Mouse (Mus musculus) myocyte (in vitro differentiated cells): ENCODE results near the gene Olfr455. TPM values are rescaled to one million over a fixed set of nuclear protein-coding genes. Genes with fewer than 3 reads are reported as not detected.

Experiments
- H3K27me3 ChIP-seq: one replicate; pipeline ENCODE4 v1.6.1; 2011; ENCODE audit not compliant: control insufficient read depth, insufficient read depth, insufficient read length
- H3K36me3 ChIP-seq: one replicate; pipeline ENCODE4 v1.6.1; 2011; ENCODE audit not compliant: control insufficient read depth, insufficient read depth
- H3K4me2 ChIP-seq: one replicate; pipeline ENCODE4 v1.6.1; 2011; ENCODE audit warnings: low read depth, control low read depth
- H3K4me3 ChIP-seq: one replicate; pipeline ENCODE4 v1.5.1; 2011; ENCODE audit warnings: mild to moderate bottlenecking, control low read depth, moderate library complexity
- H3K79me2 ChIP-seq: one replicate; pipeline ENCODE4 v1.6.1; 2011; ENCODE audit not compliant: control insufficient read depth, insufficient read depth
- H3ac ChIP-seq: one replicate; pipeline ENCODE4 v1.6.1; 2011; ENCODE audit not compliant: control insufficient read depth, insufficient read length
- CEBPB ChIP-seq: IDR thresholded peaks from 2 replicates; pipeline ENCODE4 v1.6.1; 2011; ENCODE audit warnings: mild to moderate bottlenecking, moderate library complexity; ENCODE audit not compliant: poor library complexity, insufficient read depth, severe bottlenecking
- E2F4 ChIP-seq: IDR thresholded peaks from one replicate; pipeline ENCODE4 v1.6.1; 2011; ENCODE audit warnings: mild to moderate bottlenecking, control low read depth, moderate library complexity; ENCODE audit not compliant: insufficient read depth
- MAX ChIP-seq: IDR thresholded peaks from one replicate; pipeline ENCODE4 v1.6.1; 2011; ENCODE audit warnings: low read depth, mild to moderate bottlenecking, control low read depth
- MYOD1 ChIP-seq, 3 experiments: IDR thresholded peaks; one replicate each; pipeline ENCODE4 v1.6.1; 2011; ENCODE audit warnings: control low read depth in 2 of 3, low read depth in 2 of 3, mild to moderate bottlenecking in 2 of 3, moderate library complexity in 1 of 3; ENCODE audit not compliant: insufficient read length in 2 of 3, control insufficient read depth in 1 of 3
- MYOG ChIP-seq, 3 experiments: IDR thresholded peaks; one replicate each; pipeline ENCODE4 v1.6.1; 2011; ENCODE audit warnings: control low read depth in 2 of 3, low read depth in 2 of 3, mild to moderate bottlenecking in 2 of 3; ENCODE audit not compliant: insufficient read length in 2 of 3, control insufficient read depth in 1 of 3, insufficient read depth in 1 of 3
- POLR2A ChIP-seq: IDR thresholded peaks from one replicate; pipeline ENCODE4 v1.6.1; 2011; ENCODE audit warnings: low read depth, mild to moderate bottlenecking, control low read depth, moderate library complexity; ENCODE audit not compliant: insufficient read length
- POLR2AphosphoS2 ChIP-seq: IDR thresholded peaks from one replicate; pipeline ENCODE4 v1.6.1; 2011; ENCODE audit warnings: low read depth, control low read depth; ENCODE audit not compliant: insufficient read length
- REST ChIP-seq: IDR thresholded peaks from one replicate; pipeline ENCODE4 v1.6.1; 2011; ENCODE audit warnings: mild to moderate bottlenecking, control low read depth, moderate library complexity; ENCODE audit not compliant: insufficient read depth, insufficient read length
- SRF ChIP-seq: IDR thresholded peaks from one replicate; pipeline ENCODE4 v1.6.1; 2011; ENCODE audit warnings: low read depth; ENCODE audit not compliant: control insufficient read depth, insufficient read length
- TCF12 ChIP-seq: IDR thresholded peaks from one replicate; pipeline ENCODE4 v1.6.1; 2011; ENCODE audit warnings: mild to moderate bottlenecking, control low read depth; ENCODE audit not compliant: poor library complexity, insufficient read depth, severe bottlenecking
- TCF3 ChIP-seq: IDR thresholded peaks from one replicate; pipeline ENCODE4 v1.6.1; 2011; ENCODE audit warnings: low read depth, control low read depth; ENCODE audit not compliant: insufficient read length
- USF1 ChIP-seq: IDR thresholded peaks from one replicate; pipeline ENCODE4 v1.6.1; 2011; ENCODE audit warnings: low read depth, mild to moderate bottlenecking, control low read depth, moderate library complexity
- polyA plus RNA-seq: library from polyadenylated mRNA; unstranded; fragments of >200 nt; fragmentation: generic; extraction: Trizol; gene quantifications from one replicate; pipeline ENCODE4 v1.2.1, GENCODE M21; 2012; ENCODE audit warnings: missing spikeins

The Olfr455 gene
- not detected for polyA plus RNA-seq

DNA sequence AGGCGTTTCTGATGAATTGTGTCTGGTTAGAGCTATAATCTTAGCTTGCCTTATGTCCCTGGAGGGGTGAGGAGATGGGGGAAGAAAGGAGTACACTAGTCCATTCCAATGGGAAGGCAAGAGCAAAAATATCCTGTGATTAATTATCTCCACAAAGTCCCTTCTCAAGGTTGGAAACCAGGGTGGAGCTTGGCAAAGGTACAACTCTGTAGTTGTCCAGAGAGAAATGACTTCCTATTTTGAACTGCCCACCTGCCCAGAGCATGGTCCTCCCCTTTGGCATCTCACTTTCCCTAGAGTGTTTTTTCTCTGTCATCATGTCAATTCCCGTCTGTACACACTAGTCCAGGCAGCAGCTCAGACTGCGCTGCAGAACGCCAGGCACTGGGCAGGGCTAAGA, at the start of gene Olfr455:
Olfr455 (minus strand) TSS at position 127 of the 400 bp plus-strand sequence.
- Histone ChIP-seq H3K4me2 (no peak within 1 kb of the TSS), H3K27me3 (no peaks in the 10 kb centered on the region), H3K79me2 (no peaks in the 10 kb centered on the region), H3K36me3 (no peaks in the 10 kb centered on the region), H3K4me3 (no peak within 1 kb of the TSS), H3ac (no peak within 1 kb of the TSS)
- TF ChIP-seq TCF3 (no peak), REST (no peak), POLR2AphosphoS2 (no peak), CEBPB (no peak), MYOD1 (IDR thresholded peaks at IDR 0.05; ENCODE audit: control insufficient read depth in 1 of 3, insufficient read length in 2 of 3, low read depth in 2 of 3) (no peak), TCF12 (no peak), USF1 (no peak), MYOG (IDR thresholded peaks at IDR 0.05; ENCODE audit: control insufficient read depth in 1 of 3, insufficient read depth in 1 of 3, insufficient read length in 2 of 3, low read depth in 2 of 3) (no peak), SRF (no peak), POLR2A (no peak), MAX (no peak), E2F4 (no peak)

DNA sequence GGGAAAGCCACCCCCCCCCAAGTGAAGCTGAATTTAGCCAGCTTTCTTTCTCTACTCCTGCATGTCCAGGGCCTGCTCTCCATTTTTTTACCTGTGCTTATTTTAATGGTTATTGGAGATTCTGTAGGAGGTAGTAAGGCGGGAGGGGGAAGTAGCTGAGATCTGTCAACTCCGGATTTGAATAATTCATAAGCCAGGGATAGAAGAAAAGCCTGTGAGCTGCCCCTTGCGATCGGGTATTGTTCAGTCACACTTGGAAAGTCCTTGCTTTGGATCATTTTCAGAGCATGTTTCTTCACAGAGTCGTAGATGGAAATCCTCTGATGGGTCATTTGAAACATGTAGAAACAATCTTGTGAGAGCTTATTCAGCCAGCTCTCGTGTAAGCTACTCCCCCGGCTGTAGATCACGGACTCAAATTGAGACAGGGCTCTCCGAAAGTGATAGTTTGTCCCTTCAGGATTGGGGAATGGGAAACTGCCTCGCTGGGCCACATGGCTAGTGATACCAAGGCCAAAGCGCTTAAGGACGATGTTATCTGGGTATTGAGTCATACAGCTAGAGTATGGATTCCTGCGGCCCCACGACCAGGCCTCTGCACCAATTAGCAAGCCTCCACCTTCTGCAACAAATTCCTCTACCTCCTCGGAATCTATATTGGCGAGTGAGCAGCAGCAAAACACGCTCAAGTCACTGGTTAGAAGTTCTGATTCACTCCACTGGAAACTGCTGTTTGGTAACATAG, 45.9 kb upstream of the Olfr455 start:
- no peak overlapping the region for H3K4me3 ChIP-seq
- H3K4me2 ChIP-seq, result no peak overlapping the region
- no peaks in the 10 kb centered on the region for H3K27me3 ChIP-seq
- H3K79me2 ChIP-seq, result no peaks in the 10 kb centered on the region
- H3ac ChIP-seq, result no peak overlapping the region
- TF ChIP-seq TCF12, result no peak
- TF ChIP-seq REST, result no peak
- no peak for TF ChIP-seq TCF3
- TF ChIP-seq E2F4, result no peak
- no peak for TF ChIP-seq SRF
- TF ChIP-seq POLR2A, result no peak
- no peak for TF ChIP-seq POLR2AphosphoS2
- no peak for TF ChIP-seq CEBPB
- TF ChIP-seq MAX, result no peak
- TF ChIP-seq MYOG (IDR thresholded peaks at IDR 0.05; ENCODE audit: control insufficient read depth in 1 of 3, insufficient read depth in 1 of 3, insufficient read length in 2 of 3, low read depth in 2 of 3), result no peak
- no peak for TF ChIP-seq USF1
- no peak for TF ChIP-seq MYOD1 (IDR thresholded peaks at IDR 0.05; ENCODE audit: control insufficient read depth in 1 of 3, insufficient read length in 2 of 3, low read depth in 2 of 3)
- no peaks in the 10 kb centered on the region for H3K36me3 ChIP-seq

DNA sequence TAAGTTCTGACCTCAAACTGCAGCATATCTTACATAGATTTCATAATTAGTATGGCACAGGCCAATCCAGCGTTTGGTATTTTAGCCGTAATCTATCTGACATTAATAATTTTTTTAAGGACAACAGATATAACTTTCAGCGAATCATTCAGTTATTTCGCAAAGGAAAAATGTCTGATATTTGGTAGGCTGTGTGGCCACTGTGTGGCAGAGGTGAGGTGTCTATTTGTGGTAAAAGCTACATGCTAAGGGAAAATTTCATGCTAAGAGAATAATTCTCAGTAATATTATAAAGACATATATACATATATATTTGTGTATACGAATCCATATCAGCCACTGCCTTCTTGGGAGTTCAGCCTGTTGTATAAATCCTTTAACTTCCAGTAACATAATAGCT, 39.2 kb upstream of the Olfr455 start:
- Histone ChIP-seq H3K4me2 (no peak overlapping the region), H3K79me2 (no peaks in the 10 kb centered on the region), H3K27me3 (no peaks in the 10 kb centered on the region), H3ac (no peak overlapping the region), H3K4me3 (no peak overlapping the region), H3K36me3 (no peaks in the 10 kb centered on the region)
- no peak for TF ChIP-seq TCF12
- TF ChIP-seq USF1, result no peak
- no peak for TF ChIP-seq MYOG (IDR thresholded peaks at IDR 0.05; ENCODE audit: control insufficient read depth in 1 of 3, insufficient read depth in 1 of 3, insufficient read length in 2 of 3, low read depth in 2 of 3)
- TF ChIP-seq MYOD1 (IDR thresholded peaks at IDR 0.05; ENCODE audit: control insufficient read depth in 1 of 3, insufficient read length in 2 of 3, low read depth in 2 of 3), result no peak
- no peak for TF ChIP-seq SRF
- no peak for TF ChIP-seq E2F4
- no peak for TF ChIP-seq TCF3
- no peak for TF ChIP-seq POLR2AphosphoS2
- TF ChIP-seq CEBPB, result no peak
- no peak for TF ChIP-seq POLR2A
- no peak for TF ChIP-seq REST
- no peak for TF ChIP-seq MAX

DNA sequence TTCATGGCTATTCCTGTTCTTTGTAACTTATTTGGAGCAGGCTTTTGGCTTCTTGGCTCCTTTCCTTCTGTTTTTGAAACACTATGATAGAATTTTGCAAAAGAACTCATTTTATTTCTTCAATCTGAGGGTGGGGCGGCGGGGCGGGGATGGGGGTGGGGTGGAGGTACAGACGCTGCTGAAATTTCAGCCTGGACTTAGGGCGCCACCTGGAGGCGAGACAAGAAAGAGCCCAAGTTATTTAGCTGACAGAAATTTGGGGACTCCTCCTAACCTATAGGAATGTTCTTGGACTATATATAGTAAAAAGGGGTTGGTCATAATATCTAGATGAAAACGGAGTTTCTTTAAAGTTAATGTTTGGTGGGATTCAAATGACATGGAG, 36.1 kb upstream of the Olfr455 start:
- H3K79me2 ChIP-seq, result no peaks in the 10 kb centered on the region
- H3K4me3 ChIP-seq, result no peak overlapping the region
- TF ChIP-seq REST, result no peak
- no peak for TF ChIP-seq E2F4
- no peak overlapping the region for H3ac ChIP-seq
- no peaks in the 10 kb centered on the region for H3K36me3 ChIP-seq
- H3K4me2 ChIP-seq, result peak overlapping the region; percentile 63
- no peaks in the 10 kb centered on the region for H3K27me3 ChIP-seq

DNA sequence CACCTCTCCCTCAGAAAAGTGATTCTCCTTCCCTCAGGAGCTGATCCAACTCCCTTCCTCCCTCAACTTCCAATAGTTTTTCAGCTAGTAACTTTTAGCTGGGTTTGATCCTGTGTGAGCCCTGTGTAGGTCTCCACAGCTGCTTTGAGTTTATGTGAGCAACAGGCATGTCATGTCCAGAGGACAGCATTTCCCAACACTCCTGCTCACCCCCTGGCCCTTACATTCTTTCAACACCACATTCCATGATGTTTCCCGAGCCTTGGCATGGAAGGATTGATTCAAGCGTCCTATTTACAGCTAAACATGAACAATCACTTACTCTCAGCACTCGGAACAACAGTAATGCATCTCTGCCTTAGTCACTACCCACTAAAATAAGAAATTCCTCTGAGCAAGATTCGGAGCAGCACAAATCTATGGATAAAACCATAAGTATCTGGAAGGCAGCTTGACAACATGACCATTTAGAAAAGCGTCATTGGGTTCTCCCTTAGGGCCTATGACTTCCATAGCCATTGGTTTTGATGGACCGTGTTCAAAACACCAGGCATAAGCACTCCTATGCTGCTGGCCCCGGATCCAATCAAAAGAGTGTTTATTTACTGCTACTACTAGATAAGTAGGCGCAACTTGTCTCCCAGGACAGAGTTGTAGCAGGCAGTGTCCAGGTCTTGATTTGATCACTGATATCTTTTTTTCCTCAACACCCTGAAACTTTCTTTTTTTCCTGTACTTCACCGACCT, 35.5 kb upstream of the Olfr455 start:
- H3ac ChIP-seq, result no peak overlapping the region
- H3K27me3 ChIP-seq, result no peaks in the 10 kb centered on the region
- TF ChIP-seq MAX (no peak), SRF (no peak), TCF3 (no peak), MYOG (IDR thresholded peaks at IDR 0.05; ENCODE audit: control insufficient read depth in 1 of 3, insufficient read depth in 1 of 3, insufficient read length in 2 of 3, low read depth in 2 of 3) (no peak), TCF12 (no peak), POLR2AphosphoS2 (no peak), MYOD1 (IDR thresholded peaks at IDR 0.05; ENCODE audit: control insufficient read depth in 1 of 3, insufficient read length in 2 of 3, low read depth in 2 of 3) (no peak), USF1 (no peak), E2F4 (no peak), CEBPB (no peak)
- H3K4me2 ChIP-seq, result peak overlapping the region; percentile 63
- no peaks in the 10 kb centered on the region for H3K79me2 ChIP-seq
- no peak overlapping the region for H3K4me3 ChIP-seq
- H3K36me3 ChIP-seq, result no peaks in the 10 kb centered on the region
